Comparison of ENCODE assay signal across 12 mouse cellular contexts in genomic region chr9:108824144-108824685, GRCm38 (mm10). TPM values are rescaled to one million over a fixed set of nuclear protein-coding genes. Genes with fewer than 3 reads are reported as not detected.
DNase-seq lines count a peak whose midpoint lies in the region; ATAC-seq and TF ChIP-seq lines count a peak whose summit lies in the region.
"Had no signal": no experiment of that assay in that cellular context is flagged by ENCODE, and none has a peak within 500 bp of the region (broad histone marks: within the 10 kb centered on the region; RNA-seq: fewer than 3 reads in every experiment).

No protein-coding gene starts in this region.

- 9% methylated on average over 25 of the region's 25 CpGs for WGBS in liver, embryonic 11.5 days
- 4% methylated on average over 25 of the region's 25 CpGs for WGBS in liver, embryonic 12.5 days (ENCODE audit: insufficient replicate concordance)
- 5% methylated on average over 25 of the region's 25 CpGs for WGBS in forebrain, postnatal 0 days
- 5% methylated on average over 25 of the region's 25 CpGs for WGBS in neural tube, embryonic 12.5 days
- WGBS in kidney, embryonic 14.5 days = 5% methylated on average over 25 of the region's 25 CpGs

- no peak for TF ChIP-seq CTCF in cortical plate, adult 2 months (IDR thresholded peaks at IDR 0.05; ENCODE audit: extremely low read depth, insufficient read depth, low read length)
- peak; percentile 33 for TF ChIP-seq CTCF in forebrain, postnatal 0 days (IDR thresholded peaks at IDR 0.05; ENCODE audit: low read depth)

- no peak overlapping the region for H3K4me2 ChIP-seq in liver, embryonic 11.5 days
- H3K4me2 ChIP-seq in liver, embryonic 12.5 days = no peak overlapping the region
- peak overlapping the region; percentile 88 for H3K4me2 ChIP-seq in forebrain, postnatal 0 days (ENCODE audit: low read depth)
- peak overlapping the region; percentile 85 for H3K4me2 ChIP-seq in neural tube, embryonic 12.5 days (replicated peaks)
- H3K4me2 ChIP-seq in kidney, embryonic 14.5 days (replicated peaks; ENCODE audit: low read depth, low read length) = no peak overlapping the region
- H3K4me2 ChIP-seq: limb, embryonic 13.5 days had no signal

- no peak overlapping the region for H3K9ac ChIP-seq in liver, embryonic 11.5 days (ENCODE audit: low read depth, low read length)
- no peak overlapping the region for H3K9ac ChIP-seq in liver, embryonic 12.5 days
- peak overlapping the region; percentile 54 for H3K9ac ChIP-seq in forebrain, postnatal 0 days
- H3K9ac ChIP-seq in neural tube, embryonic 12.5 days = peak overlapping the region; percentile 51
- no peak overlapping the region for H3K9ac ChIP-seq in kidney, embryonic 14.5 days (ENCODE audit: low read depth, low read length)
- H3K9ac ChIP-seq: limb, embryonic 13.5 days had no signal

- no peak for TF ChIP-seq POLR2A in cortical plate, adult 2 months (IDR thresholded peaks at IDR 0.05; ENCODE audit: extremely low read depth, insufficient read depth, low read length)

- H3K36me3 ChIP-seq in liver, embryonic 11.5 days (ENCODE audit: control insufficient read depth, insufficient read depth, low read length) = no peaks in the 10 kb centered on the region
- no peaks in the 10 kb centered on the region for H3K36me3 ChIP-seq in liver, embryonic 12.5 days
- H3K36me3 ChIP-seq in forebrain, postnatal 0 days (ENCODE audit: insufficient read depth) = peaks cover 18% of the 10 kb centered on the region
- peaks cover 16% of the 10 kb centered on the region for H3K36me3 ChIP-seq in neural tube, embryonic 12.5 days
- no peaks in the 10 kb centered on the region for H3K36me3 ChIP-seq in kidney, embryonic 14.5 days (ENCODE audit: control insufficient read depth, insufficient read depth, low read length)
- H3K36me3 ChIP-seq: limb, embryonic 13.5 days had no signal

- H3K4me3 ChIP-seq in liver, embryonic 11.5 days (ENCODE audit: low read depth, low read length) = 0 out of 2 replicates have a peak overlapping the region, but pooled peaks have one; percentile 4
- H3K4me3 ChIP-seq in liver, embryonic 12.5 days = no peak overlapping the region
- peak overlapping the region; percentile 62 for H3K4me3 ChIP-seq in cortical plate, adult 2 months (ENCODE audit: insufficient read depth, low read length)
- peak overlapping the region; percentile 80 for H3K4me3 ChIP-seq in forebrain, postnatal 0 days (ENCODE audit: low read depth, low read length)
- peak overlapping the region; percentile 71 for H3K4me3 ChIP-seq in neural tube, embryonic 12.5 days
- H3K4me3 ChIP-seq in kidney, embryonic 14.5 days (ENCODE audit: low read length) = no peak overlapping the region
- H3K4me3 ChIP-seq: limb, embryonic 13.5 days had no signal

- no peak for ATAC-seq in liver, embryonic 11.5 days (replicated peaks; ENCODE audit: low FRiP score)
- ATAC-seq in liver, embryonic 12.5 days = no peak
- no peak; the same call in 1 of the 2 replicates for ATAC-seq in forebrain, postnatal 0 days
- no peak; the same call in 1 of the 2 replicates for ATAC-seq in neural tube, embryonic 12.5 days (ENCODE audit: low FRiP score, low read depth)
- no peak for ATAC-seq in kidney, embryonic 14.5 days (ENCODE audit: low FRiP score, low TSS enrichment)
- ATAC-seq: Patski had no signal

- no peak for DNase-seq in liver, embryonic 11.5 days (ENCODE audit: low spot score)
- no peak for DNase-seq in forebrain, postnatal 0 days
- DNase-seq in adrenal gland, postnatal 36 days = no peak
- DNase-seq: heart, postnatal 10 days; kidney, postnatal 25 days; thymus, postnatal 14 days had no signal

- peaks cover 68% of the 10 kb centered on the region for H3K27me3 ChIP-seq in liver, embryonic 11.5 days (replicated peaks; ENCODE audit: control insufficient read depth, insufficient read depth, low read length)
- H3K27me3 ChIP-seq in liver, embryonic 12.5 days (replicated peaks) = peaks cover 93% of the 10 kb centered on the region
- H3K27me3 ChIP-seq in forebrain, postnatal 0 days (ENCODE audit: insufficient read depth, low read length) = no peaks in the 10 kb centered on the region
- peaks cover 48% of the 10 kb centered on the region for H3K27me3 ChIP-seq in neural tube, embryonic 12.5 days (replicated peaks)
- H3K27me3 ChIP-seq in kidney, embryonic 14.5 days (ENCODE audit: control insufficient read depth, insufficient read depth, low read length) = peaks cover 62% of the 10 kb centered on the region

- peaks cover 14% of the 10 kb centered on the region for H3K4me1 ChIP-seq in liver, embryonic 11.5 days (replicated peaks; ENCODE audit: control insufficient read depth, insufficient read depth, low read length)
- peaks cover 17% of the 10 kb centered on the region for H3K4me1 ChIP-seq in liver, embryonic 12.5 days
- H3K4me1 ChIP-seq in cortical plate, adult 2 months (ENCODE audit: control insufficient read depth, insufficient read depth, low read length) = no peaks in the 10 kb centered on the region; the same call in 1 of the 2 replicates
- peaks cover 5% of the 10 kb centered on the region; the same call in 1 of the 2 replicates for H3K4me1 ChIP-seq in forebrain, postnatal 0 days (ENCODE audit: insufficient read depth)
- peaks cover 30% of the 10 kb centered on the region for H3K4me1 ChIP-seq in neural tube, embryonic 12.5 days
- peaks cover 7% of the 10 kb centered on the region for H3K4me1 ChIP-seq in kidney, embryonic 14.5 days (ENCODE audit: control insufficient read depth, insufficient read depth, low read length)

- no peaks in the 10 kb centered on the region for H3K9me3 ChIP-seq in liver, embryonic 11.5 days (ENCODE audit: control insufficient read depth, low read length)
- no peaks in the 10 kb centered on the region for H3K9me3 ChIP-seq in liver, embryonic 12.5 days (replicated peaks)
- no peaks in the 10 kb centered on the region for H3K9me3 ChIP-seq in forebrain, postnatal 0 days (ENCODE audit: low read length)
- H3K9me3 ChIP-seq in neural tube, embryonic 12.5 days = no peaks in the 10 kb centered on the region
- H3K9me3 ChIP-seq in kidney, embryonic 14.5 days (ENCODE audit: control insufficient read depth, low read length) = no peaks in the 10 kb centered on the region
- H3K9me3 ChIP-seq: limb, embryonic 13.5 days had no signal

- H3K27ac ChIP-seq in liver, embryonic 11.5 days (ENCODE audit: low read depth, low read length) = no peak overlapping the region
- no peak overlapping the region for H3K27ac ChIP-seq in liver, embryonic 12.5 days
- H3K27ac ChIP-seq in cortical plate, adult 2 months (ENCODE audit: insufficient read depth, low read length) = no peak overlapping the region
- H3K27ac ChIP-seq in forebrain, postnatal 0 days (ENCODE audit: low read depth, low read length) = peak overlapping the region; percentile 46; the same call in 1 of the 2 replicates
- no peak overlapping the region; the same call in 1 of the 2 replicates for H3K27ac ChIP-seq in neural tube, embryonic 12.5 days
- no peak overlapping the region for H3K27ac ChIP-seq in kidney, embryonic 14.5 days (ENCODE audit: low read depth, low read length)
- H3K27ac ChIP-seq: limb, embryonic 13.5 days had no signal

RNA-seq across cellular contexts. Expression of gene Celsr3, which starts 1.9 kb away (rescaled TPM):
- polyA plus RNA-seq in liver, embryonic 11.5 days (2014; fragmentation: Nextera tagmentation; extraction: Ambion mirVana) = 0.08 and 0.22 TPM in 2 replicates
- 0.13 and 0.15 TPM in 2 replicates for polyA plus RNA-seq in liver, embryonic 12.5 days (2016; fragmentation: Nextera tagmentation; extraction: Ambion mirVana)
- polyA plus RNA-seq in cortical plate, adult 2 months (2012; rRNA removed) = 74.3 and 75.8 TPM in 2 replicates
- total RNA-seq in forebrain, postnatal 0 days (2014; rRNA removed) = 43.0 and 52.2 TPM in 2 replicates
- polyA plus RNA-seq in forebrain, postnatal 0 days (2015; fragmentation: Nextera tagmentation; extraction: Ambion mirVana) = 3.9 and 6.8 TPM in 2 replicates
- 12.1 and 14.3 TPM in 2 replicates for polyA plus RNA-seq in neural tube, embryonic 12.5 days (2016; fragmentation: Nextera tagmentation; extraction: Ambion mirVana)
- 0.04 and 0.17 TPM in 2 replicates for polyA plus RNA-seq in kidney, embryonic 14.5 days (2014; fragmentation: Nextera tagmentation; extraction: Ambion mirVana)
- 1 to 10 TPM; 3.0 to 5.8 TPM for total RNA-seq in adrenal gland, postnatal 36 days (2021)

RNA-seq across cellular contexts. Expression of gene Nckipsd, which starts 16.0 kb away (rescaled TPM):
- 8.8 and 16.2 TPM in 2 replicates for polyA plus RNA-seq in liver, embryonic 11.5 days (2014; fragmentation: Nextera tagmentation; extraction: Ambion mirVana)
- polyA plus RNA-seq in liver, embryonic 12.5 days (2016; fragmentation: Nextera tagmentation; extraction: Ambion mirVana) = 5.6 and 9.1 TPM in 2 replicates
- 65.0 and 66.8 TPM in 2 replicates for polyA plus RNA-seq in cortical plate, adult 2 months (2012; rRNA removed)
- total RNA-seq in forebrain, postnatal 0 days (2014; rRNA removed) = 27.4 and 27.6 TPM in 2 replicates
- polyA plus RNA-seq in forebrain, postnatal 0 days (2015; fragmentation: Nextera tagmentation; extraction: Ambion mirVana) = 18.6 and 24.5 TPM in 2 replicates
- 16.4 and 23.6 TPM in 2 replicates for polyA plus RNA-seq in neural tube, embryonic 12.5 days (2016; fragmentation: Nextera tagmentation; extraction: Ambion mirVana)
- polyA plus RNA-seq in kidney, embryonic 14.5 days (2014; fragmentation: Nextera tagmentation; extraction: Ambion mirVana) = 9.0 and 21.7 TPM in 2 replicates
- 10 to 100 TPM in 1 of 2 experiments, 1 to 10 TPM in 1; 9.8 to 12.5 TPM for total RNA-seq in adrenal gland, postnatal 36 days (2021)

RNA-seq across cellular contexts. Expression of gene Slc26a6, which starts 28.9 kb away (rescaled TPM):
- polyA plus RNA-seq in liver, embryonic 11.5 days (2014; fragmentation: Nextera tagmentation; extraction: Ambion mirVana) = 9.0 and 10.5 TPM in 2 replicates
- 6.9 and 9.0 TPM in 2 replicates for polyA plus RNA-seq in liver, embryonic 12.5 days (2016; fragmentation: Nextera tagmentation; extraction: Ambion mirVana)
- polyA plus RNA-seq in cortical plate, adult 2 months (2012; rRNA removed) = 15.9 and 20.8 TPM in 2 replicates
- total RNA-seq in forebrain, postnatal 0 days (2014; rRNA removed) = 19.4 and 29.6 TPM in 2 replicates
- polyA plus RNA-seq in forebrain, postnatal 0 days (2015; fragmentation: Nextera tagmentation; extraction: Ambion mirVana) = 15.9 and 18.0 TPM in 2 replicates
- 10.8 and 11.9 TPM in 2 replicates for polyA plus RNA-seq in neural tube, embryonic 12.5 days (2016; fragmentation: Nextera tagmentation; extraction: Ambion mirVana)
- polyA plus RNA-seq in kidney, embryonic 14.5 days (2014; fragmentation: Nextera tagmentation; extraction: Ambion mirVana) = 8.6 and 14.5 TPM in 2 replicates
- total RNA-seq in adrenal gland, postnatal 36 days (2021) = 10 to 100 TPM in 1 of 2 experiments, 1 to 10 TPM in 1; 8.5 to 10.9 TPM

RNA-seq across cellular contexts. Expression of gene Ip6k2, which starts 40.6 kb away (rescaled TPM):
- polyA plus RNA-seq in liver, embryonic 11.5 days (2014; fragmentation: Nextera tagmentation; extraction: Ambion mirVana) = 31.8 and 37.5 TPM in 2 replicates
- 15.7 and 20.3 TPM in 2 replicates for polyA plus RNA-seq in liver, embryonic 12.5 days (2016; fragmentation: Nextera tagmentation; extraction: Ambion mirVana)
- polyA plus RNA-seq in cortical plate, adult 2 months (2012; rRNA removed) = 145 and 162 TPM in 2 replicates
- 136 and 140 TPM in 2 replicates for total RNA-seq in forebrain, postnatal 0 days (2014; rRNA removed)
- 218 and 226 TPM in 2 replicates for polyA plus RNA-seq in forebrain, postnatal 0 days (2015; fragmentation: Nextera tagmentation; extraction: Ambion mirVana)
- 167 and 170 TPM in 2 replicates for polyA plus RNA-seq in neural tube, embryonic 12.5 days (2016; fragmentation: Nextera tagmentation; extraction: Ambion mirVana)
- 125 and 134 TPM in 2 replicates for polyA plus RNA-seq in kidney, embryonic 14.5 days (2014; fragmentation: Nextera tagmentation; extraction: Ambion mirVana)
- 10 to 100 TPM; 77.3 to 99.4 TPM for total RNA-seq in adrenal gland, postnatal 36 days (2021)

Comparison
In these comparisons a context has a peak if more than half of its experiments do, and no peak if none do; other contexts are left out.
1. H3K4me3 ChIP-seq: peak in liver, embryonic 11.5 days (single experiment), cortical plate, adult 2 months (single experiment), forebrain, postnatal 0 days (single experiment) and neural tube, embryonic 12.5 days (single experiment); none in liver, embryonic 12.5 days (single experiment) and kidney, embryonic 14.5 days (single experiment).
2. H3K4me2 ChIP-seq: peak in forebrain, postnatal 0 days (single experiment) and neural tube, embryonic 12.5 days (single experiment); none in liver, embryonic 11.5 days (single experiment), liver, embryonic 12.5 days (single experiment) and kidney, embryonic 14.5 days (single experiment).
3. H3K9ac ChIP-seq: peak in forebrain, postnatal 0 days (single experiment) and neural tube, embryonic 12.5 days (single experiment); none in liver, embryonic 11.5 days (single experiment), liver, embryonic 12.5 days (single experiment) and kidney, embryonic 14.5 days (single experiment).